Mouse (Mus musculus) liver, embryonic 14.5 days (tissue): ENCODE measurements around the gene Atp6v0e. TPM values are rescaled to one million over a fixed set of nuclear protein-coding genes. Genes with fewer than 3 reads are reported as not detected.

Experiments used
- ATAC-seq: fragments of 200-750 bp; cut with Nextera tagmentation; 2 replicates; pipeline ENCODE4 v1.8.0; 2017; ENCODE audit warnings: moderate number of reproducible peaks, mild to moderate bottlenecking, moderate library complexity; ENCODE audit not compliant: insufficient read depth
- DNase-seq, 3 experiments: peaks; one replicate each; pipeline ENCODE4 v3.0.0-alpha.2; 2012 to 2013; ENCODE audit warnings: low read depth in 3 of 3, low spot score in 3 of 3
- H3K27ac ChIP-seq: fragments of 300-500 bp; sonication (generic); 2 replicates; pipeline ENCODE4 v1.5.1; 2014; ENCODE audit warnings: moderate library complexity, mild to moderate bottlenecking, control low read depth, inconsistent platforms
- H3K27me3 ChIP-seq: fragments of 300-500 bp; sonication (generic); 2 replicates; pipeline ENCODE4 v1.6.1; 2014; ENCODE audit warnings: mild to moderate bottlenecking, low read length, moderate library complexity; ENCODE audit not compliant: control insufficient read depth, insufficient read depth
- H3K36me3 ChIP-seq: fragments of 300-500 bp; sonication (generic); replicated peaks from 2 replicates; pipeline ENCODE4 v1.6.1; 2014; ENCODE audit warnings: low read depth; ENCODE audit not compliant: control insufficient read depth, insufficient read depth
- H3K4me1 ChIP-seq, 2 experiments: fragments of 200-500 bp in 1 of 2; fragments of 300-500 bp in 1 of 2; sonication (generic) in 1 of 2; replicated peaks; 2 replicates each; pipeline ENCODE4 v1.6.1; 2012 to 2014; ENCODE audit warnings: antibody characterized with exemption in 1 of 2, inconsistent platforms in 1 of 2, low read length in 1 of 2; ENCODE audit not compliant: control insufficient read depth in 2 of 2, insufficient read depth in 2 of 2
- H3K4me2 ChIP-seq: fragments of 300-500 bp; sonication (generic); 2 replicates; pipeline ENCODE4 v1.6.1; 2014; ENCODE audit warnings: low read depth, mild to moderate bottlenecking, control low read depth, moderate library complexity
- H3K4me3 ChIP-seq, 2 experiments: fragments of 200-500 bp in 1 of 2; fragments of 300-500 bp in 1 of 2; sonication (generic) in 1 of 2; 2 replicates each; pipeline ENCODE4 v1.5.1; 2012 to 2014; ENCODE audit warnings: low read depth in 2 of 2, low read length in 2 of 2, mild to moderate bottlenecking in 2 of 2, control low read depth in 1 of 2, inconsistent platforms in 1 of 2, moderate library complexity in 1 of 2; ENCODE audit not compliant: insufficient read depth in 1 of 2
- H3K9ac ChIP-seq: fragments of 300-500 bp; sonication (generic); replicated peaks from 2 replicates; pipeline ENCODE4 v1.6.1; 2014; ENCODE audit warnings: mild to moderate bottlenecking, control low read depth, moderate library complexity
- H3K9me3 ChIP-seq: fragments of 300-500 bp; sonication (generic); 2 replicates; pipeline ENCODE4 v1.6.1; 2016; ENCODE audit warnings: low read length, mixed read lengths; ENCODE audit not compliant: control insufficient read depth
- CTCF ChIP-seq: IDR thresholded peaks from 2 replicates; pipeline ENCODE4 v1.5.1; 2016; ENCODE audit warnings: antibody characterized with exemption, low read depth, control low read depth
- EP300 ChIP-seq: IDR thresholded peaks from 2 replicates; pipeline ENCODE4 v1.6.1; 2016; ENCODE audit warnings: antibody characterized with exemption, low read depth
- WGBS: fragments of 180-500 bp; shearing (Covaris S2); extraction: QIAGEN DNeasy Blood & Tissue Kit; methylation state at CpG from one replicate; pipeline ENCODE4 v1.1.7; 2014; ENCODE audit not compliant: insufficient replicate concordance; 5-methylcytosine and 5-hydroxymethylcytosine counted together
- polyA plus RNA-seq, 2 experiments: library from polyadenylated mRNA; depleted of rRNA in 1 of 2; stranded (reverse) in 1 of 2; unstranded in 1 of 2; fragments of >200 nt; fragmentation: Nextera tagmentation in 1 of 2; extraction: Ambion mirVana in 1 of 2; gene quantifications; 2 replicates each; pipeline versions ENCODE4 v1.2.1 to v1.2.3; 2012 to 2014

Atp6v0e gene
- polyA plus RNA-seq, 2 experiments: 99.3 to 209 TPM

GRCm38 (mm10) chr17:26694171-26694570, 31.1 kb downstream of the Atp6v0e start:
- DNase-seq (no peak), ATAC-seq (no peak)
- TF ChIP-seq EP300 (no peak), CTCF (no peak)
- Histone ChIP-seq H3K4me2 (no peak overlapping the region), H3K4me1 (0 out of 4 replicates have a peak, but pooled peaks cover 0 to 2% of the 10 kb centered on the region in 2 experiments), H3K27me3 (no peaks in the 10 kb centered on the region), H3K27ac (no peak overlapping the region), H3K9ac (no peak overlapping the region), H3K9me3 (no peaks in the 10 kb centered on the region), H3K36me3 (peaks cover 17% of the 10 kb centered on the region), H3K4me3 (no peak overlapping the region)
- WGBS: 68% methylated on average over 7 of the region's 7 CpGs

DNA sequence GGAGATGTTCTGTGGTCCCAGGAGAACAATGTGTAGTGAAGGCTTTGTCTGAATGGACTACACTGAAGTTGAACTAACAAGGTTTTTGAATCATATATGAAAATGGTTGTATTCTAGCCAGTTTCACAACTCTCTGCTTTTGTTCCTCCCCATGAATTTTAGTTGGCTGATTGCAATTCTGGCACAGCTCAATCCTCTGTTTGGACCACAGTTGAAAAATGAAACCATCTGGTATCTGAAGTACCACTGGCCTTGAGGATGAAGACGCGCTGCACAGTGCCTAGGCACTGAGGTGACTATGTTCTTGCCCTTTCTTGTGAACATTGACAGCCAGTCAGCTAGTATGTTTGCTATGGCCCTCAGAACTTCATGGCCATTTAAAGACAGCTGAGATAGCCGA, 32.2 kb downstream of the Atp6v0e start:
- H3K36me3 ChIP-seq: peaks cover 24% of the 10 kb centered on the region
- 87% methylated on average over 3 of the region's 3 CpGs for WGBS
- ATAC-seq (no peak), DNase-seq (no peak)
- H3K27me3 ChIP-seq: no peaks in the 10 kb centered on the region
- no peaks in the 10 kb centered on the region for H3K9me3 ChIP-seq
- H3K4me2 ChIP-seq: no peak overlapping the region
- H3K4me1 ChIP-seq: no peaks in the 10 kb centered on the region
- H3K4me3 ChIP-seq: no peak overlapping the region
- H3K27ac ChIP-seq: no peak overlapping the region
- H3K9ac ChIP-seq: no peak overlapping the region
- TF ChIP-seq CTCF: no peak
- no peak for TF ChIP-seq EP300

DNA sequence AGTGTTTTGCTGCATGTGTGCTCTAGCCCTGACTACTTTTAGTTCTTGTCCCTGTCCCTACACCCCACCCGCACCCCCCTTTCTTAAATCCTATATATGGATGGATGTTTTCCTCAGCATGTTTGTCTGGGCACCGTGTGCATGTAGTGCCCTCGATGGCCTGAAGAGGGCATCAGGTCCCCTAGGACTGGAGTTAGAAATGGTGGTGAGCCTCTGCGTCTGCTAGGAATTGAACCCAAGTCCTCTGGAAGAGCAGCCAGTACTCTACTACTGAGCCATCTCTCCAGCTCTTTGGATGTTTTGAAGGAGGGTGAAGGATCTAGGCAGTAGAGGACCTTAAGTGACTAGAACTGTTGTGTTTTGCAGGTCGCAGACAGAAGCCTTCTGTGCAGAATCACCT, 35.8 kb downstream of the Atp6v0e start:
- Histone ChIP-seq H3K27ac (no peak overlapping the region), H3K4me1 (peaks cover 0 to 2% of the 10 kb centered on the region in 2 experiments; a peak in 1 of 4 replicates), H3K9ac (no peak overlapping the region), H3K36me3 (peaks cover 28% of the 10 kb centered on the region), H3K4me3 (no peak overlapping the region), H3K4me2 (no peak overlapping the region), H3K27me3 (no peaks in the 10 kb centered on the region), H3K9me3 (no peaks in the 10 kb centered on the region)
- TF ChIP-seq EP300 (no peak), CTCF (peak; percentile 85)
- DNase-seq: no peak
- no peak for ATAC-seq
- WGBS: 83% methylated on average over 5 of the region's 5 CpGs

- Histone ChIP-seq H3K4me3 (no peak overlapping the region), H3K27me3 (no peaks in the 10 kb centered on the region), H3K36me3 (peaks cover 28% of the 10 kb centered on the region), H3K9me3 (no peaks in the 10 kb centered on the region), H3K9ac (no peak overlapping the region), H3K4me1 (peaks cover 0 to 2% of the 10 kb centered on the region in 2 experiments; a peak in 1 of 4 replicates), H3K4me2 (no peak overlapping the region), H3K27ac (no peak overlapping the region)
- WGBS: 79% methylated on average over 10 of the region's 10 CpGs
- TF ChIP-seq EP300 (no peak), CTCF (0 out of 2 replicates have a peak, but pooled peaks have one; percentile 4)
- DNase-seq (no peak), ATAC-seq (no peak)
Observed at GRCm38 (mm10) chr17:26699819-26700616, 37.0 kb downstream of the Atp6v0e start.

DNA sequence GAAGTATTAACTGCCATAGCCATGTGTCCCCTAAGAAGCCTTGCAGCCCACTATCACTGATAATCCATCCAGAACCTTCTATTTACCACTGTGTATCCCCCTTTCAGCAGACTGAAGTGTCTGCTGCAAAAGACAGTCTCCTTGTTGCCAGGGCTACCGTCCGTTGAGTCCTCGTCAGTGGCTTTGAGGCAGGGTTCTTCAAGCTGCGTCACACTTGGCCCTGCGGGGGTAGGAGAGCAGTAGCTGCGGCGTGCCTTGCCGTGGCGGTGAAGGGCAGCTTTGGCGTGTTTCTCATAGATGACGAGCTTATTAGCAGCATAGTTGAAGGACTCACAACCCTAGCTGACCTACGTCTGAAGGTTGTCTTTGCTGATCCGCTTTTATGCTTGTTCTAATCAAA, 38.5 kb downstream of the Atp6v0e start:
- ATAC-seq (no peak), DNase-seq (no peak)
- peaks cover 5 to 13% of the 10 kb centered on the region in 2 experiments; a peak in 3 of 4 replicates for H3K4me1 ChIP-seq
- H3K27me3 ChIP-seq: no peaks in the 10 kb centered on the region
- TF ChIP-seq EP300 (no peak), CTCF (no peak)
- H3K9ac ChIP-seq: no peak overlapping the region
- 86% methylated on average over 13 of the region's 13 CpGs for WGBS
- no peak overlapping the region for H3K4me3 ChIP-seq
- no peaks in the 10 kb centered on the region for H3K9me3 ChIP-seq
- H3K36me3 ChIP-seq: peaks cover 22% of the 10 kb centered on the region
- H3K27ac ChIP-seq: no peak overlapping the region
- no peak overlapping the region for H3K4me2 ChIP-seq
